Comparison of ENCODE assay signal across 21 mouse cellular contexts in genomic region chr5:73309496-73309895, GRCm38 (mm10).
"Had no signal": no experiment of that assay in that cellular context is flagged by ENCODE, and none has a peak within 500 bp of the region (broad histone marks: within the 10 kb centered on the region; RNA-seq: fewer than 3 reads in every experiment).

No protein-coding gene starts in this region.

- H3K4me3 ChIP-seq: limb, embryonic 12.5 days; limb, embryonic 15.5 days; neural tube, embryonic 12.5 days; neural tube, embryonic 15.5 days had no signal

- H3K9ac ChIP-seq: limb, embryonic 12.5 days; limb, embryonic 15.5 days; neural tube, embryonic 12.5 days; neural tube, embryonic 15.5 days had no signal

- H3K9me3 ChIP-seq: limb, embryonic 12.5 days; limb, embryonic 15.5 days; neural tube, embryonic 12.5 days; neural tube, embryonic 15.5 days had no signal

- H3K27ac ChIP-seq: limb, embryonic 12.5 days; limb, embryonic 15.5 days; neural tube, embryonic 12.5 days; neural tube, embryonic 15.5 days; stomach, postnatal 0 days had no signal

- DNase-seq: kidney, adult 18-20 months; kidney, adult 9 months; kidney, postnatal 14 days; kidney, postnatal 4 days; left cerebral cortex, postnatal 4 days; lung, adult 2 months; lung, postnatal 14 days; lung, postnatal 4 days; midbrain, embryonic 14.5 days; right cerebral cortex, adult 18-20 months; right cerebral cortex, postnatal 14 days; right cerebral cortex, postnatal 4 days; thymus, adult 2 months; thymus, postnatal 14 days; thymus, postnatal 4 days had no signal

- H3K27me3 ChIP-seq: limb, embryonic 12.5 days; limb, embryonic 15.5 days; neural tube, embryonic 12.5 days; neural tube, embryonic 15.5 days had no signal

- H3K4me1 ChIP-seq: limb, embryonic 15.5 days; neural tube, embryonic 12.5 days; neural tube, embryonic 15.5 days had no signal

- H3K4me2 ChIP-seq: limb, embryonic 12.5 days; limb, embryonic 15.5 days; midbrain, embryonic 11.5 days; neural tube, embryonic 12.5 days; neural tube, embryonic 15.5 days had no signal
